Mouse (Mus musculus) stomach, postnatal 0 days (tissue): Measurements from ENCODE around the gene Klrb1b. TPM values are rescaled to one million over a fixed set of nuclear protein-coding genes. Genes with fewer than 3 reads are reported as not detected.
A peak's percentile ranks its signal among the peaks of the same experiment; 100 is the strongest.

Experiments
- ATAC-seq: fragments of 200-750 bp; cut with Nextera tagmentation; 2 replicates; pipeline ENCODE4 v1.8.0; 2017; ENCODE audit not compliant: low FRiP score, low TSS enrichment
- DNase-seq: peaks from one replicate; pipeline ENCODE4 v3.0.0-alpha.2; 2016; ENCODE audit warnings: low spot score
- H3K27ac ChIP-seq: fragments of 300-500 bp; sonication (generic); replicated peaks from 2 replicates; pipeline ENCODE4 v1.5.1; 2014; ENCODE audit warnings: mild to moderate bottlenecking, control low read depth
- H3K27me3 ChIP-seq: fragments of 300-500 bp; sonication (generic); 2 replicates; pipeline ENCODE4 v1.6.1; 2014; ENCODE audit warnings: low read length; ENCODE audit not compliant: control insufficient read depth, insufficient read depth
- H3K36me3 ChIP-seq: fragments of 300-500 bp; sonication (generic); 2 replicates; pipeline ENCODE4 v1.6.1; 2014; ENCODE audit warnings: low read length, mixed read lengths; ENCODE audit not compliant: control insufficient read depth, insufficient read depth
- H3K4me1 ChIP-seq: fragments of 300-500 bp; sonication (generic); replicated peaks from 2 replicates; pipeline ENCODE4 v1.6.1; 2014; ENCODE audit warnings: antibody characterized with exemption; ENCODE audit not compliant: control insufficient read depth, insufficient read depth
- H3K4me2 ChIP-seq: fragments of 300-500 bp; sonication (generic); replicated peaks from 2 replicates; pipeline ENCODE4 v1.6.1; 2014; ENCODE audit warnings: low read depth, mild to moderate bottlenecking, control low read depth, moderate library complexity
- H3K4me3 ChIP-seq: fragments of 300-500 bp; sonication (generic); 2 replicates; pipeline ENCODE4 v1.5.1; 2014; ENCODE audit warnings: low read depth, low read length, control low read depth
- H3K9ac ChIP-seq: fragments of 300-500 bp; sonication (generic); 2 replicates; pipeline ENCODE4 v1.6.1; 2014; ENCODE audit warnings: mild to moderate bottlenecking, low read length, control low read depth, mixed read lengths
- H3K9me3 ChIP-seq: fragments of 300-500 bp; sonication (generic); 2 replicates; pipeline ENCODE4 v1.6.1; 2016; ENCODE audit warnings: low read length; ENCODE audit not compliant: control insufficient read depth
- CTCF ChIP-seq: IDR thresholded peaks from 2 replicates; pipeline ENCODE4 v1.5.1; 2016; ENCODE audit warnings: antibody characterized with exemption, low read depth, mild to moderate bottlenecking, moderate library complexity
- EP300 ChIP-seq: optimal IDR thresholded peaks from 2 replicates; pipeline ENCODE3; 2016; ENCODE audit warnings: antibody characterized with exemption
- WGBS: fragments of 180-500 bp; shearing (Covaris S2); extraction: QIAGEN DNeasy Blood & Tissue Kit; methylation state at CpG from one replicate; pipeline ENCODE4 v1.1.7; 2014; 5-methylcytosine and 5-hydroxymethylcytosine counted together
- polyA plus RNA-seq: library from polyadenylated mRNA; unstranded; fragments of >200 nt; fragmentation: Nextera tagmentation; extraction: Ambion mirVana; gene quantifications from 2 replicates; pipeline ENCODE4 v1.2.1, GENCODE M21; 2015

The Klrb1b gene
- polyA plus RNA-seq, 1 experiment from 2014 or later = 0.19 TPM

DNA sequence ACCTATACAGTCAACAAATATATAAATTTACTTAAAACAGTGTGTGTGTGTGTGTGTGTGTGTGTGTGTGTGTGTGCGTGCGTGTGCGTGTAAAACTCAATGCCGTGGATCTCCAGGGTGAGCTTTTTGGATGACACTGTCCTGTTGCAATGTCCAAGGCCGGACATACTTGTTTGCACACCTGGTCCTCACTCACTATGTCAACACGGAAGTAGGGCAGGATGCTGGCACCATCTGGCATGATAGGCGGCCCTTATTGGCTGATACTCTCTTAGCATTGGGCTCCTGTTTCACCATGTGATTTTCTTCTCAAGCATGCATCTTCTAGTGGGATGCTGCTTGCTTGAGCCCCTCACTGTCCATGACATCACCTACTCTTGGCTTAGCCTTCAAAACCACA lies 13.8 kb upstream of the Klrb1b start:
- H3K4me3 ChIP-seq = no peak overlapping the region
- H3K27me3 ChIP-seq = no peaks in the 10 kb centered on the region
- WGBS = 47% methylated on average over 7 of the region's 7 CpGs
- peak overlapping the region; percentile 99; the same call in 1 of the 2 replicates for H3K27ac ChIP-seq
- H3K9ac ChIP-seq = no peak overlapping the region
- no peaks in the 10 kb centered on the region for H3K36me3 ChIP-seq
- peak overlapping the region; percentile 76 for H3K4me2 ChIP-seq
- H3K9me3 ChIP-seq = no peaks in the 10 kb centered on the region
- TF ChIP-seq EP300 (no peak), CTCF (no peak)
- no peaks in the 10 kb centered on the region; the same call in 1 of the 2 replicates for H3K4me1 ChIP-seq
- peak; percentile 22; the same call in 1 of the 2 replicates for ATAC-seq
- peak; percentile 57 for DNase-seq

DNA sequence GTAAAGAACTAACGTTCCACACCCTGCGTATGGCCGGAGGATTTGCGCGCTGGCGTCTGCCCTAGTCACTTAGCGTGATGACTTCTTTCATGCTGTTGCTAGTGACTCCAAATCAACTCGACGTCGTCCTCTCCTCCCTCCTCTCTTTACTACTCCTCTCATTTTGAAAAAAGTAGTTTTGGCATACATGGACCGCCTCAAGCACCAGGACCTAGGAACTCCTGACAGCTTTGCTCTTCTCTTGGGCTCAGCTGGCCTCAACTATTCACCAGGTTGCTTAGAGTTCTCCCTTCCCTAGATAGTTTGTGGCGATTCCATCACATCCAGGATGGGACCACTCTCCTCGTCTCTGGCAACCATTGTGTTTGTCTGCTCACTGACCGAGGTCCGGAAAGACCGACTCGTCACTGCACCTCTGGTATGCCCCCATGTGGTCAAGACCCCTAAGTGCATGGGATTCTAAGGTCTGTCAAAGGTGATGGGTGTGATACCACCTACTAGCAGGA lies 13.2 kb upstream of the Klrb1b start:
- H3K9ac ChIP-seq = peak overlapping the region; percentile 67
- peak overlapping the region; percentile 99 for H3K27ac ChIP-seq
- peak overlapping the region; percentile 77 for H3K4me3 ChIP-seq
- no peaks in the 10 kb centered on the region for H3K9me3 ChIP-seq
- WGBS = under 1% methylated on average over 17 of the region's 17 CpGs
- no peak for TF ChIP-seq EP300
- TF ChIP-seq CTCF = peak; percentile 91
- H3K27me3 ChIP-seq = no peaks in the 10 kb centered on the region
- no peaks in the 10 kb centered on the region for H3K36me3 ChIP-seq
- peak overlapping the region; percentile 76 for H3K4me2 ChIP-seq
- DNase-seq (peak; percentile 86), ATAC-seq (peak; percentile 30)
- no peaks in the 10 kb centered on the region; the same call in 1 of the 2 replicates for H3K4me1 ChIP-seq

- WGBS = under 1% methylated on average over 49 of the region's 49 CpGs
- ATAC-seq (peak; percentile 60), DNase-seq (peak; percentile 90)
- no peaks in the 10 kb centered on the region for H3K4me1 ChIP-seq
- peak overlapping the region; percentile 99 for H3K27ac ChIP-seq
- TF ChIP-seq CTCF = no peak
- peak; percentile 72 for TF ChIP-seq EP300
- peak overlapping the region; percentile 77 for H3K4me3 ChIP-seq
- no peaks in the 10 kb centered on the region for H3K36me3 ChIP-seq
- H3K9me3 ChIP-seq = no peaks in the 10 kb centered on the region
- peak overlapping the region; percentile 76 for H3K4me2 ChIP-seq
- H3K27me3 ChIP-seq = no peaks in the 10 kb centered on the region
- peak overlapping the region; percentile 88 for H3K9ac ChIP-seq
These were observed 12.5 kb upstream of the Klrb1b start for GRCm38 (mm10) chr6:128838342-128839265.

- ATAC-seq = no peak
- no peak for DNase-seq
- Histone ChIP-seq H3K9ac (peak overlapping the region; percentile 43), H3K9me3 (no peaks in the 10 kb centered on the region), H3K27ac (peak overlapping the region; percentile 83), H3K27me3 (no peaks in the 10 kb centered on the region), H3K36me3 (no peaks in the 10 kb centered on the region), H3K4me2 (peak overlapping the region; percentile 76), H3K4me3 (peak overlapping the region; percentile 77), H3K4me1 (no peaks in the 10 kb centered on the region)
- 6% methylated on average over 14 of the region's 14 CpGs for WGBS
- no peak for TF ChIP-seq CTCF
- no peak for TF ChIP-seq EP300
These were observed 11.6 kb upstream of the Klrb1b start for GRCm38 (mm10) chr6:128837454-128838341.

DNA sequence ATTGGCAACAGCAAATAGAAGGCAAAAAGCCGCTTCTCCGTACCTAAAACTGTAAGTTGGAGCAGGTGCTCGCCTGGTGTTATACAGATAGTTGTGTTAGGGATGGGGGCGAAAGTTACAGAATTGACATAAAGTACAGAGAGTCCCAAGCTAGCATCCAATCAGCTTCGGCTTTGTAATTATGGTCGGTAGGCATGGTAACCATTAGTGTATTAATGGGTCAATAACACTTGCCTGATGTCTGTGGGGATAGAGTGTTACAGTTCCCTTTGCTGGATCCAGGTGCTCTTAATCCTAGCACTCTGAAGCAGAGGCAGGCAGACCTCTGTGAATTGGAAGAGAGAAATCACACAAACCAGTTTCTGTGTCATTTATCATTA lies 10.8 kb upstream of the Klrb1b start:
- ATAC-seq (no peak), DNase-seq (no peak)
- no peak overlapping the region for H3K27ac ChIP-seq
- H3K4me1 ChIP-seq = no peaks in the 10 kb centered on the region
- H3K9ac ChIP-seq = no peak overlapping the region
- H3K27me3 ChIP-seq = no peaks in the 10 kb centered on the region
- whole genome bisulfite sequencing = 88% methylated on average over 6 of the region's 6 CpGs
- TF ChIP-seq CTCF (no peak), EP300 (no peak)
- no peak overlapping the region for H3K4me3 ChIP-seq
- no peak overlapping the region for H3K4me2 ChIP-seq
- no peaks in the 10 kb centered on the region for H3K36me3 ChIP-seq
- no peaks in the 10 kb centered on the region for H3K9me3 ChIP-seq
